In genomic region chr1:34436374-34436773, GRCm38 (mm10) we compare ENCODE assay signal across 25 mouse cellular contexts.
"Had no signal": no experiment of that assay in that cellular context is flagged by ENCODE, and none has a peak within 500 bp of the region (broad histone marks: within the 10 kb centered on the region; RNA-seq: fewer than 3 reads in every experiment).

No protein-coding gene starts in this region.

- H3K27me3 ChIP-seq: heart, embryonic 13.5 days; heart, embryonic 15.5 days; hindbrain, embryonic 13.5 days; hindbrain, embryonic 15.5 days; intestine, embryonic 15.5 days; limb, embryonic 13.5 days; limb, embryonic 15.5 days; liver, embryonic 12.5 days had no signal

- H3K9ac ChIP-seq: heart, embryonic 13.5 days; heart, embryonic 15.5 days; hindbrain, embryonic 13.5 days; hindbrain, embryonic 15.5 days; intestine, embryonic 15.5 days; limb, embryonic 13.5 days; limb, embryonic 15.5 days; liver, embryonic 12.5 days; liver, embryonic 14.5 days had no signal

- H3K27ac ChIP-seq: heart, embryonic 13.5 days; intestine, embryonic 15.5 days; limb, embryonic 13.5 days; liver, embryonic 12.5 days; liver, embryonic 14.5 days had no signal

- ATAC-seq: hindbrain, postnatal 0 days; inflammation-experienced regulatory T-cells, adult 6 months; intestine, embryonic 15.5 days; intestine, postnatal 0 days; liver, embryonic 12.5 days had no signal

- H3K4me3 ChIP-seq: hindbrain, embryonic 13.5 days; intestine, embryonic 15.5 days; limb, embryonic 15.5 days had no signal

- H3K9me3 ChIP-seq: hindbrain, embryonic 15.5 days had no signal

- DNase-seq: gastrocnemius, postnatal 14 days; gastrocnemius, postnatal 36 days; heart, adult 18-20 months; heart, postnatal 14 days; kidney, adult 18-20 months; kidney, adult 8-10 months; kidney, postnatal 10 days; kidney, postnatal 25 days; kidney, postnatal 4 days; layer of hippocampus, adult 9-11 months; layer of hippocampus, postnatal 36 days; left cerebral cortex, postnatal 4 days had no signal

- H3K36me3 ChIP-seq: hindbrain, embryonic 15.5 days had no signal

- H3K4me2 ChIP-seq: heart, embryonic 11.5 days; heart, embryonic 15.5 days; intestine, embryonic 15.5 days had no signal
